Mouse (Mus musculus) embryonic facial prominence, embryonic 13.5 days (tissue): Measurements from ENCODE around the gene Ube2g2. TPM values are rescaled to one million over a fixed set of nuclear protein-coding genes. Genes with fewer than 3 reads are reported as not detected.
"Not testable (repeated sequence)": the region's sequence is repeated elsewhere in the genome, so short reads cannot be mapped to it uniquely, and the experiment has no call there.

Experiments
- ATAC-seq: fragments of 200-750 bp; cut with Nextera tagmentation; 2 replicates; pipeline ENCODE4 v1.8.0; 2017; ENCODE audit warnings: low read depth; ENCODE audit not compliant: insufficient number of reproducible peaks, insufficient read depth, low FRiP score, low TSS enrichment
- H3K27ac ChIP-seq: fragments of 300-500 bp; sonication (generic); 2 replicates; pipeline ENCODE4 v1.5.1; 2015; ENCODE audit warnings: moderate library complexity, mild to moderate bottlenecking, inconsistent platforms
- H3K27me3 ChIP-seq: fragments of 300-500 bp; sonication (generic); 2 replicates; pipeline ENCODE4 v1.6.1; 2015; ENCODE audit warnings: mild to moderate bottlenecking, inconsistent platforms
- H3K36me3 ChIP-seq: fragments of 300-500 bp; sonication (generic); 2 replicates; pipeline ENCODE4 v1.6.1; 2015; ENCODE audit warnings: mild to moderate bottlenecking, inconsistent platforms
- H3K4me1 ChIP-seq: fragments of 300-500 bp; sonication (generic); 2 replicates; pipeline ENCODE4 v1.6.1; 2015; ENCODE audit warnings: inconsistent platforms
- H3K4me2 ChIP-seq: fragments of 300-500 bp; sonication (generic); 2 replicates; pipeline ENCODE4 v1.6.1; 2015; ENCODE audit warnings: moderate library complexity, mild to moderate bottlenecking, inconsistent platforms
- H3K4me3 ChIP-seq: fragments of 300-500 bp; sonication (generic); 2 replicates; pipeline ENCODE4 v1.5.1; 2015; ENCODE audit warnings: mild to moderate bottlenecking, inconsistent platforms
- H3K9ac ChIP-seq: fragments of 300-500 bp; sonication (generic); 2 replicates; pipeline ENCODE4 v1.6.1; 2015; ENCODE audit warnings: mild to moderate bottlenecking, inconsistent platforms
- H3K9me3 ChIP-seq: fragments of 300-500 bp; sonication (generic); 2 replicates; pipeline ENCODE4 v1.6.1; 2016; ENCODE audit warnings: inconsistent platforms
- WGBS: fragments of 180-500 bp; shearing (Covaris S2); methylation state at CpG from one replicate; pipeline ENCODE4 v1.1.7; 2015; ENCODE audit warnings: mixed read lengths; 5-methylcytosine and 5-hydroxymethylcytosine counted together
- microRNA counts: library from miRNA; unstranded; fragments of <30 nt; microRNA quantifications from one replicate; lab custom pipeline; 2016
- microRNA-seq: library from miRNA; unstranded; fragments of <30 nt; microRNA quantifications from one replicate; pipeline ENCODE4, GENCODE M21; 2016
- polyA plus RNA-seq: library from polyadenylated mRNA; unstranded; fragments of >200 nt; fragmentation: Nextera tagmentation; extraction: Ambion mirVana; gene quantifications from 2 replicates; pipeline ENCODE4 v1.2.1, GENCODE M21; 2015

Ube2g2 gene
- polyA plus RNA-seq, 1 experiment from 2014 or later, result 76.4 TPM

- peaks cover 15% of the 10 kb centered on the region for H3K4me1 ChIP-seq
- no peaks in the 10 kb centered on the region for H3K9me3 ChIP-seq
- H3K4me3 ChIP-seq, result no peak overlapping the region
- peaks cover 65% of the 10 kb centered on the region for H3K27me3 ChIP-seq
- no peak for ATAC-seq
- no peak overlapping the region for H3K27ac ChIP-seq
- H3K4me2 ChIP-seq, result no peak overlapping the region
- no peaks in the 10 kb centered on the region for H3K36me3 ChIP-seq
- 16% methylated on average over 8 of the region's 8 CpGs for WGBS
- no peak overlapping the region for H3K9ac ChIP-seq
These were observed 62.1 kb downstream of the Ube2g2 start for GRCm38 (mm10) chr10:77684181-77684580.

- H3K4me2 ChIP-seq, result peak within 1 kb of the TSS; percentile 35
These were observed 64.0 kb downstream of the Ube2g2 start, which contains the start of gene Tspear for GRCm38 (mm10) chr10:77685895-77686664. Tspear (plus strand) TSS chr10:77686569.

GRCm38 (mm10) chr10:77687021-77687420 lies 64.9 kb downstream of the Ube2g2 start:
- ATAC-seq, result no peak
- H3K9ac ChIP-seq, result no peak overlapping the region
- H3K27me3 ChIP-seq, result peaks cover 67% of the 10 kb centered on the region
- 19% methylated on average over 10 of the region's 10 CpGs for WGBS
- H3K4me3 ChIP-seq, result no peak overlapping the region
- H3K27ac ChIP-seq, result 0 out of 2 replicates have a peak overlapping the region, but pooled peaks have one; percentile 7
- H3K9me3 ChIP-seq, result no peaks in the 10 kb centered on the region
- peak overlapping the region; percentile 1; the same call in 1 of the 2 replicates for H3K4me2 ChIP-seq
- H3K36me3 ChIP-seq, result no peaks in the 10 kb centered on the region
- peaks cover 18% of the 10 kb centered on the region for H3K4me1 ChIP-seq

More at GRCm38 (mm10) chr10:77685895-77686664, 64.0 kb downstream of the Ube2g2 start, which contains the start of gene Tspear:
- Histone ChIP-seq H3K4me1 (peaks cover 18% of the 10 kb centered on the region), H3K9me3 (no peaks in the 10 kb centered on the region), H3K27me3 (peaks cover 67% of the 10 kb centered on the region), H3K36me3 (no peaks in the 10 kb centered on the region), H3K27ac (0 out of 2 replicates have a peak within 1 kb of the TSS, but pooled peaks have one; percentile 7), H3K4me3 (no peak within 1 kb of the TSS), H3K9ac (no peak within 1 kb of the TSS)
- WGBS, result 4% methylated on average over 22 of the region's 22 CpGs
- no peak; the same call in 1 of the 2 replicates for ATAC-seq

- peaks cover 15% of the 10 kb centered on the region for H3K4me1 ChIP-seq
- peaks cover 45% of the 10 kb centered on the region for H3K27me3 ChIP-seq
- not testable (repeated sequence) for H3K9ac ChIP-seq, H3K9me3 ChIP-seq, H3K4me3 ChIP-seq, H3K36me3 ChIP-seq, H3K4me2 ChIP-seq, ATAC-seq, H3K27ac ChIP-seq
- 62% methylated on average over 3 of the region's 3 CpGs for WGBS
These were observed 68.3 kb downstream of the Ube2g2 start, which contains the start of gene Gm19402 for GRCm38 (mm10) chr10:77690356-77690807. Gm19402 (minus strand) TSS chr10:77690757.

MicroRNAs encoded within 50 kb of the gene (microRNA counts, 519-probe panel; counts per million panel counts)
- 236 counts per million, percentile 44 among the panel's probes with 10 or more counts for microRNA mmu-miR-1930 (lab: Ali Mortazavi, UCI)

Small RNAs within 50 kb of the gene (microRNA-seq; reads per million reads assigned to microRNA genes)
- 11.5 reads per million, percentile 28 among the genes with 10 or more reads in this experiment for gene Mir1930

Other genes starting within 250 kb of the Ube2g2 start
- gene Adarb1, start 204.0 kb upstream of the Ube2g2 start, polyA plus RNA-seq, result 4.4 and 6.4 TPM in 2 replicates
- 38.4 and 41.5 TPM in 2 replicates for gene Fam207a, start 106.5 kb upstream of the Ube2g2 start, polyA plus RNA-seq
- gene Itgb2, start 92.0 kb upstream of the Ube2g2 start, polyA plus RNA-seq, result 1.3 TPM in 2 replicates
- 104 and 109 TPM in 2 replicates for gene Pttg1ip, start 40.6 kb upstream of the Ube2g2 start, polyA plus RNA-seq
- 393 and 397 TPM in 2 replicates for gene Sumo3, start 16.2 kb upstream of the Ube2g2 start, polyA plus RNA-seq
- gene Gm49325, start 16.1 kb upstream of the Ube2g2 start, polyA plus RNA-seq, result 2.6 and 4.1 TPM in 2 replicates
- 1.3 and 2.2 TPM in 2 replicates for gene Tspear, start 64.3 kb downstream of the Ube2g2 start, polyA plus RNA-seq
- not detected in 2 replicates for gene Gm19402, start 68.5 kb downstream of the Ube2g2 start, polyA plus RNA-seq
- not detected in 2 replicates for gene Gm9508, start 75.0 kb downstream of the Ube2g2 start, polyA plus RNA-seq
- gene Gm10272, start 84.4 kb downstream of the Ube2g2 start, polyA plus RNA-seq, result not detected in 2 replicates
- gene Gm10024, start 89.2 kb downstream of the Ube2g2 start, polyA plus RNA-seq, result 0.72 and 1.5 TPM in 2 replicates
- not detected in 2 replicates for gene Gm10142, start 93.5 kb downstream of the Ube2g2 start, polyA plus RNA-seq
- not detected in 2 replicates for gene Krtap12-1, start 98.3 kb downstream of the Ube2g2 start, polyA plus RNA-seq
- not detected in 2 replicates for gene Gm10100, start 104.2 kb downstream of the Ube2g2 start, polyA plus RNA-seq
- gene Gm18596, start 120.4 kb downstream of the Ube2g2 start, polyA plus RNA-seq, result not detected in 2 replicates
- gene Gm9736, start 129.1 kb downstream of the Ube2g2 start, polyA plus RNA-seq, result 0.42 TPM in 1 of 2 replicates, not detected in the other
- gene Gm3233, start 137.4 kb downstream of the Ube2g2 start, polyA plus RNA-seq, result not detected in 2 replicates
- not detected in 2 replicates for gene Gm3238, start 149.1 kb downstream of the Ube2g2 start, polyA plus RNA-seq
- not detected in 2 replicates for gene Gm7138, start 154.7 kb downstream of the Ube2g2 start, polyA plus RNA-seq
- not detected in 2 replicates for gene Gm3250, start 160.3 kb downstream of the Ube2g2 start, polyA plus RNA-seq
- gene Gm7137, start 165.9 kb downstream of the Ube2g2 start, polyA plus RNA-seq, result not detected in 2 replicates
- gene Gm9639, start 172.8 kb downstream of the Ube2g2 start, polyA plus RNA-seq, result not detected in 2 replicates
- gene Gm19668, start 176.9 kb downstream of the Ube2g2 start, polyA plus RNA-seq, result not detected in 2 replicates
- gene Gm9507, start 189.6 kb downstream of the Ube2g2 start, polyA plus RNA-seq, result not detected in 2 replicates
- not detected in 2 replicates for gene Gm2696, start 192.4 kb downstream of the Ube2g2 start, polyA plus RNA-seq
- not detected in 2 replicates for gene Krtap10-4, start 204.8 kb downstream of the Ube2g2 start, polyA plus RNA-seq
- not detected in 2 replicates for gene Krtap10-10, start 213.7 kb downstream of the Ube2g2 start, polyA plus RNA-seq
- gene Gm36176, start 224.5 kb downstream of the Ube2g2 start, polyA plus RNA-seq, result not detected in 2 replicates
- gene Gm10318, start 230.6 kb downstream of the Ube2g2 start, polyA plus RNA-seq, result not detected in 2 replicates
- not detected in 2 replicates for gene Gm3285, start 239.7 kb downstream of the Ube2g2 start, polyA plus RNA-seq